Mouse (Mus musculus) hindbrain, embryonic 11.5 days (tissue): ENCODE measurements at regions not wholly inside any gene's neighbourhood (a gene's known extent, or its start where the extent isn't known, plus 50 kb on each side); places are given as distances from the start of the nearest gene placed in this dataset.
A peak's percentile ranks its signal among the peaks of the same experiment; 100 is the strongest.

ENCODE experiments used
- ATAC-seq: fragments of 200-750 bp; cut with Nextera tagmentation; 2 replicates; pipeline ENCODE4 v1.8.0; 2017; ENCODE audit warnings: mild to moderate bottlenecking, moderate TSS enrichment, moderate library complexity; ENCODE audit not compliant: low FRiP score
- DNase-seq: peaks from one replicate; pipeline ENCODE4 v3.0.0-alpha.2; 2015; ENCODE audit warnings: low spot score
- H3K27ac ChIP-seq: fragments of 300-500 bp; sonication (generic); 2 replicates; pipeline ENCODE4 v1.5.1; 2014; ENCODE audit warnings: mild to moderate bottlenecking, low read depth, low read length
- H3K27me3 ChIP-seq: fragments of 300-500 bp; sonication (generic); 2 replicates; pipeline ENCODE4 v1.6.1; 2014; ENCODE audit warnings: mild to moderate bottlenecking, low read length, moderate library complexity, mixed read lengths; ENCODE audit not compliant: control insufficient read depth, insufficient read depth
- H3K36me3 ChIP-seq: fragments of 300-500 bp; sonication (generic); 2 replicates; pipeline ENCODE4 v1.6.1; 2014; ENCODE audit warnings: mild to moderate bottlenecking, low read length, moderate library complexity, mixed read lengths; ENCODE audit not compliant: control insufficient read depth, insufficient read depth
- H3K4me1 ChIP-seq: fragments of 300-500 bp; sonication (generic); replicated peaks from 2 replicates; pipeline ENCODE4 v1.6.1; 2014; ENCODE audit warnings: low read length, mixed read lengths; ENCODE audit not compliant: control insufficient read depth, insufficient read depth
- H3K4me2 ChIP-seq: fragments of 300-500 bp; sonication (generic); replicated peaks from 2 replicates; pipeline ENCODE4 v1.6.1; 2014; ENCODE audit warnings: mild to moderate bottlenecking, low read depth, low read length
- H3K4me3 ChIP-seq: fragments of 300-500 bp; sonication (generic); 2 replicates; pipeline ENCODE4 v1.5.1; 2014; ENCODE audit warnings: low read depth, low read length
- H3K9ac ChIP-seq: fragments of 300-500 bp; sonication (generic); 2 replicates; pipeline ENCODE4 v1.6.1; 2014; ENCODE audit warnings: low read depth, low read length
- H3K9me3 ChIP-seq: fragments of 300-500 bp; sonication (generic); 2 replicates; pipeline ENCODE4 v1.6.1; 2016; ENCODE audit warnings: low read length; ENCODE audit not compliant: control insufficient read depth
- WGBS: fragments of 180-500 bp; shearing (Covaris S2); extraction: QIAGEN DNeasy Blood & Tissue Kit; methylation state at CpG from one replicate; pipeline ENCODE4 v1.1.7; 2014; 5-methylcytosine and 5-hydroxymethylcytosine counted together

DNA sequence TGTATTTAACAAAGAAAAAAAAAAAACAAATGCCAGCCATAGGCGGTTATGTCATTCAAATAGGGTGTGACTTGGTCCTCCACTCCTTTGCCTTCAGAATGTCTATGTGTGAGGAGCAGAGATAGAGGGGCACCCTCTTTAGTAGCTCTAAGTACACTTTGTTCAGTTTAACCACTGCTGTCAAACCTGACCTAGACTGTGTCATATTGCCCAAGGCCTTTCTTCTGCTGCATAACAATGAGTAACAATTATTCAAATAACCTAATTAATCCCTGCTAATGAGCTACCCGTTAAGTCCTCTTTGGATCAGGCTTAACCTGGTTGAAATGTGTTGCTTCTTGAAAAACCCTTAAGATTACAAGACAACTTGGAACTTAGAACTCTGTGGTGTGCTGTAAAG is 81.6 kb upstream of the BC052040 start:
- DNase-seq (no peak), ATAC-seq (no peak)
- 91% methylated on average over 2 of the region's 2 CpGs for WGBS

DNA sequence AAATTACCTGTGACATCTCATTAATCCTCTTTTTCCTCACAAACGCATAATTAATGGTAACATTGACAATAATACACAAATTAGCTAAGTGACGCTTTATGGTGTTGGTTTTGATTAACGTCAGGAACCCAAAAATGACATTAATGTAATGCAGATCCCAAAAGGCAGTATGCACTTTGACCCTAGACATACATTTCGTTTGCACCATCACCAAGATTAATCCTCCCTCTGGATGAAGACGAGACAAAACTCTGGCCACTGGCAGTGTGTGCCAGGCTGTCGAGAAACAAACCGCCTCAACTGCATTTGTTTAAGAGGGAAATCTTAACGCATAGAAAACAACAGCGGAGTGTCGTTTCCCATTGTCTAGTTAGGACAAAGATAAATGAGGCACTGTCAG is 72.0 kb upstream of the BC052040 start:
- H3K4me3 ChIP-seq, result no peak overlapping the region
- peak overlapping the region; percentile 6; the same call in 1 of the 2 replicates for H3K27ac ChIP-seq
- H3K9ac ChIP-seq, result no peak overlapping the region
- no peaks in the 10 kb centered on the region for H3K9me3 ChIP-seq
- DNase-seq, result peak; percentile 53
- no peaks in the 10 kb centered on the region for H3K36me3 ChIP-seq
- WGBS, result 29% methylated on average over 10 of the region's 10 CpGs
- no peaks in the 10 kb centered on the region for H3K4me1 ChIP-seq
- H3K4me2 ChIP-seq, result no peak overlapping the region
- ATAC-seq, result peak; percentile 56
- no peaks in the 10 kb centered on the region for H3K27me3 ChIP-seq

More for the DNA sequence above, 81.6 kb upstream of the BC052040 start:
- Histone ChIP-seq H3K9me3 (no peaks in the 10 kb centered on the region), H3K4me3 (no peak overlapping the region), H3K4me2 (no peak overlapping the region), H3K27me3 (no peaks in the 10 kb centered on the region), H3K9ac (no peak overlapping the region), H3K36me3 (no peaks in the 10 kb centered on the region), H3K27ac (no peak overlapping the region), H3K4me1 (no peaks in the 10 kb centered on the region)

DNA sequence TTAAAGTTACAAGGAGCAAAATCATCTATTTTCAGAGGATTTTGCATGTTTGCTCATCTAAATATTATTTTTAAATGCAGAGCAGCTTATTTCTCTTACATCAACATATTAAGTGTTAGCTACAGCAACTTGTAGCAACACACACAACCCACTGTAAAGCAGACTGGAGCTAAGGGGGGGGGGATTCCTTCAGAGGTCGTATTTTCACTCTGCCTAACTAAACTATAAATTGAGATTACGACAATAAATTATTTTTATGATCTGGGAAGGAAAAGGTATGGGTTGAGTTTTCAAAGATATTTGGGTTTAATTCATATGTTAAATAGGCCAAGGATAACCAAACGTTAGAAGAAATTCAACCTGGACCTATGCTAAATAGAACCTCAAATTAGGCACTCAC is 70.4 kb upstream of the BC052040 start:
- H3K4me2 ChIP-seq, result no peak overlapping the region
- ATAC-seq (no peak), DNase-seq (no peak)
- H3K27ac ChIP-seq, result no peak overlapping the region; the same call in 1 of the 2 replicates
- 57% methylated on average over 3 of the region's 3 CpGs for WGBS
- no peaks in the 10 kb centered on the region for H3K27me3 ChIP-seq
- no peaks in the 10 kb centered on the region for H3K36me3 ChIP-seq
- H3K9ac ChIP-seq, result no peak overlapping the region
- H3K4me1 ChIP-seq, result no peaks in the 10 kb centered on the region; the same call in 1 of the 2 replicates
- no peaks in the 10 kb centered on the region for H3K9me3 ChIP-seq
- H3K4me3 ChIP-seq, result no peak overlapping the region

DNA sequence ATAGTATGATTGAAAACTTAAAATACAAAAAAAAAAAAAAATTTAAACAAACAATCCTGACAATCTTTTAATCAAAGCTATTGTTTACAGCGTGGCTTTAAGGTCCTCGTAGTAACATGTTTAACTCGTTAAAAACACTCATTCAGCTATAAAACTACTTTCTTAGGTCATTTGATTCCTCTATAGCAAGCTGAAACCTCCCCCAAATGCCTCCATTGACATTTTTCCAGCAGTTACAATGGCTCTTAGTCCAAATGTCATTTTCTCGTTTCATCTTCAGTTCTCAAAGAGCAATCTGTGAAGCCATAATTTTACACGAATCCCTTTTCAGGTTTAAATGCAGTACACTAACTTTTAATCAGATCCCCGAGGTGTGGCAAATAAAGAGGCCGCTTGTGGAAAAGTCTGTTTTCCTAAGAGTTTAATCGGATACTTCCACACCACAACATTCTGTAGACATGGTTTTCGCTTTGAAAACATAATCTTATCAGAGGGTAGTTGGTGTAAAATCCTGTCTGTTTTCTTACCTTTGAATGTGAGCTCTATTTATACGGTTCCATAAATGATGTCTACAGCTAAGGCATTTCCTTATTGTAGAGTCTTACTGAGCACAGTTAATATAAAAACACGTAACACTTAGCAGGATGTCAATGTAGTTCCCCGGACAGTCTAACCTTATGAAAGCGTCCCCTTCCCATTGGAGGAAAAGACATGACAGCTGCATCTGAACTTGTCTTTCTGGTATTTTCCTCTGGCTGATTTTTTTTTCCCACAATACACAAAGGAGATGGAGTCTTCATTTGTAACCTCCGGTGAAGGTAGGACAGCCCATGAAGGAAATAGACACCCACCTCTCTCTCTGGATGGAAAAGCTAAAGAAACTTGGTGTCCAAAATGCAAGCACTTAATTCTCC is 69.6 kb upstream of the BC052040 start:
- 65% methylated on average over 14 of the region's 14 CpGs for WGBS
- H3K4me2 ChIP-seq, result no peak overlapping the region
- no peak for ATAC-seq

DNA sequence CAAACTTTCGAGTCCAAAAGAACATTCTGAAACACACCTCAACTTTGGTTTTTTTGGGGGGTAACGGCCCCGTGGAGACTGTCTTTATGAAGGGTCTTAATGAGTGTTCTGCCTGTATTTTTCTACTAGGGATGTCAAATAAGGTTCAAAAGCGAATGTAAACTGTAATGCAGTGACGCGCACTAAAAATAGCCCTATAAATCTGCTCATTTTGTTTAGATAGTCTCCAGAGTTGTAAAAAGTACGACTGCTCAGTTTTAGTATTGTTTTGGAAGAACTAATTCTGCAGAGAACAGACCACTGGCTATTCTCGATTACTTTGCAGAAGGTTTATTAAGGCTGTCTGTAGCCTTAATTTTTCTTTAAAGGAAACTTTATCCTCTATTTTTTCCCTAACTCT is 68.6 kb upstream of the BC052040 start:
- Histone ChIP-seq H3K4me1 (no peaks in the 10 kb centered on the region; the same call in 1 of the 2 replicates), H3K4me2 (no peak overlapping the region), H3K9ac (no peak overlapping the region), H3K36me3 (no peaks in the 10 kb centered on the region), H3K27ac (no peak overlapping the region), H3K9me3 (no peaks in the 10 kb centered on the region), H3K4me3 (no peak overlapping the region), H3K27me3 (no peaks in the 10 kb centered on the region)
- no peak for ATAC-seq
- 82% methylated on average over 8 of the region's 8 CpGs for WGBS
- no peak for DNase-seq

More for the DNA sequence above, 69.6 kb upstream of the BC052040 start:
- Histone ChIP-seq H3K9ac (no peak overlapping the region), H3K36me3 (no peaks in the 10 kb centered on the region), H3K27me3 (no peaks in the 10 kb centered on the region), H3K27ac (no peak overlapping the region), H3K4me3 (no peak overlapping the region), H3K9me3 (no peaks in the 10 kb centered on the region), H3K4me1 (no peaks in the 10 kb centered on the region; the same call in 1 of the 2 replicates)
- no peak for DNase-seq

DNA sequence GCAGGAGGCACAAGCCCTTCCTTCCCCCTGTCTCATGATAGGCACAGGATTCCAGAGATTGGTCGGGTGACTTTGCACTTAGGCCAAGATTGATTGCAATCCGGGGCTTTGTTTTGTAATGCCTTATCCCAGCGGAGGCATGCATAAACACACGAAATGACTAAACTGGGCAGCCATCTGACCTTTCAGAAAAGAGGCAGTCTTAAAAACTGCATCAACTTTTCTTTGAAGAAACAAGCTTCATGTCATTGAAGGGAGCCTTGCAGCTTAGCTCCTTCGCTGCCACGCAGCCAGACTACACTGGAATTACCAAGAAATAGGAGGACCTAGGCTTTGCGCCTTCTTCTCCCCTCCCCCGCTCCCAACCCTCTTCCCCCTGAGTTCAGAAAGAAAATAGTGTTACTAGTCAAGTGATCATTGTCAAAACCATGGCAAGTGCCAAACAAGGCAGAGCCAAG is 67.7 kb upstream of the BC052040 start:
- H3K9ac ChIP-seq, result no peak overlapping the region
- ATAC-seq (peak; percentile 60), DNase-seq (peak; percentile 60)
- 8% methylated on average over 8 of the region's 8 CpGs for WGBS
- peak overlapping the region; percentile 9; the same call in 1 of the 2 replicates for H3K4me2 ChIP-seq
- H3K9me3 ChIP-seq, result no peaks in the 10 kb centered on the region
- no peaks in the 10 kb centered on the region for H3K27me3 ChIP-seq
- H3K27ac ChIP-seq, result peak overlapping the region; percentile 72
- H3K36me3 ChIP-seq, result no peaks in the 10 kb centered on the region
- no peak overlapping the region for H3K4me3 ChIP-seq
- H3K4me1 ChIP-seq, result no peaks in the 10 kb centered on the region; the same call in 1 of the 2 replicates

DNA sequence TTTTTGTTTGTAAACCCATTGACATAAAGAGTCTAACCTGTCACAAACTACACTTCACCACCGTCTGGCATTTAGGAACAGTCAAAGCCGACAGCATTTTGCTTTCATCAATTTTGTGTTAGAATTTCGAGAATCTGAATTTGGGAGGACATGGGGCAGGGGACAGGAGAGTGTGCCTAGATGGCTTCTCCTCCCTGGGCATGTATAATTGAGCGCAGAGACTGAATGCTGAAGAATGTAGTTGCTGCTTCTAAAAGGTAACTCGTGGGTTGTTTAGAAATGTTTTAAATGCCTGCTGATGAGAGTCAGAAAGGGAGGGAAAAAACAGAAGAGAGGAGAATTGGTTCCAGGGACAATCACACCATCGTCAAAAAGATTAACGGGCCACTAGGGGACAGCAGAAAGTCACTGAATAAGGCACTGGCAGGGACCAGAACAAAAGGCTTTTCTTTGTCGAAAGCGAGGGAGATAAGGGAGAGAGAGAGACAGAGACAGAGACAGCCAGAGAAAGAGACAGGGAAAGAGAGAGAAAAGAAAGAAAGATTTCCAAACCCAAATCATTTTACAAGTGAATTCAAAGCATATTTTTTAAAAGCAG is 66.6 kb upstream of the BC052040 start:
- Histone ChIP-seq H3K4me3 (no peak overlapping the region), H3K9me3 (no peaks in the 10 kb centered on the region), H3K4me2 (no peak overlapping the region), H3K27ac (0 out of 2 replicates have a peak overlapping the region, but pooled peaks have one; percentile 24), H3K9ac (no peak overlapping the region), H3K27me3 (no peaks in the 10 kb centered on the region), H3K36me3 (no peaks in the 10 kb centered on the region), H3K4me1 (no peaks in the 10 kb centered on the region; the same call in 1 of the 2 replicates)
- DNase-seq, result peak; percentile 73
- peak; percentile 85 for ATAC-seq
- 10% methylated on average over 9 of the region's 9 CpGs for WGBS

DNA sequence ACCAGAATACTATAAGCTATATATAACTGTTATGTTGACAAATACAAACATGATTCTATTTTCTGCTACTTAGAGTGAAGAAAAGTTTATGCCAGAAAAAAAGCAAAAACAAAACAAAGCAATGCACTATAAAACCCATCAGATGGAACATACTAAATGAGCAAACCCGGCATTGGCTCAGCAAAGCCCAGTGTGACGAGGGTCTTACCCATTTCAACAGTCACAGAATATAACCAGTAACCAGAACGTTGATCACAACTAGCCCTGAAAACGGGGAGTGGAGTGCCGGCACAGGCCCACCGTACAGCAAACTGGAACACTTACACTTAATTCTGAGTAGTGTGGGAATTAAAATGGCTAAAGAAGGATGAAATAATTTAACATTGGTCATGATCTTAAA is 66.0 kb upstream of the BC052040 start:
- Histone ChIP-seq H3K27ac (no peak overlapping the region), H3K4me2 (no peak overlapping the region), H3K27me3 (no peaks in the 10 kb centered on the region), H3K4me1 (no peaks in the 10 kb centered on the region; the same call in 1 of the 2 replicates), H3K9ac (no peak overlapping the region), H3K4me3 (no peak overlapping the region), H3K36me3 (no peaks in the 10 kb centered on the region), H3K9me3 (no peaks in the 10 kb centered on the region)
- 75% methylated on average over 6 of the region's 6 CpGs for WGBS
- ATAC-seq (no peak), DNase-seq (no peak)
